Mouse (Mus musculus) stomach, postnatal 0 days (tissue): ENCODE measurements at regions not wholly inside any gene's neighbourhood (a gene's known extent, or its start where the extent isn't known, plus 50 kb on each side); places are given as distances from the start of the nearest gene placed in this dataset.

ENCODE experiments used
- ATAC-seq: fragments of 200-750 bp; cut with Nextera tagmentation; 2 replicates; pipeline ENCODE4 v1.8.0; 2017; ENCODE audit not compliant: low FRiP score, low TSS enrichment
- DNase-seq: peaks from one replicate; pipeline ENCODE4 v3.0.0-alpha.2; 2016; ENCODE audit warnings: low spot score
- H3K27ac ChIP-seq: fragments of 300-500 bp; sonication (generic); replicated peaks from 2 replicates; pipeline ENCODE4 v1.5.1; 2014; ENCODE audit warnings: mild to moderate bottlenecking, control low read depth
- H3K27me3 ChIP-seq: fragments of 300-500 bp; sonication (generic); 2 replicates; pipeline ENCODE4 v1.6.1; 2014; ENCODE audit warnings: low read length; ENCODE audit not compliant: control insufficient read depth, insufficient read depth
- H3K36me3 ChIP-seq: fragments of 300-500 bp; sonication (generic); 2 replicates; pipeline ENCODE4 v1.6.1; 2014; ENCODE audit warnings: low read length, mixed read lengths; ENCODE audit not compliant: control insufficient read depth, insufficient read depth
- H3K4me1 ChIP-seq: fragments of 300-500 bp; sonication (generic); replicated peaks from 2 replicates; pipeline ENCODE4 v1.6.1; 2014; ENCODE audit warnings: antibody characterized with exemption; ENCODE audit not compliant: control insufficient read depth, insufficient read depth
- H3K4me2 ChIP-seq: fragments of 300-500 bp; sonication (generic); replicated peaks from 2 replicates; pipeline ENCODE4 v1.6.1; 2014; ENCODE audit warnings: low read depth, mild to moderate bottlenecking, control low read depth, moderate library complexity
- H3K4me3 ChIP-seq: fragments of 300-500 bp; sonication (generic); 2 replicates; pipeline ENCODE4 v1.5.1; 2014; ENCODE audit warnings: low read depth, low read length, control low read depth
- H3K9ac ChIP-seq: fragments of 300-500 bp; sonication (generic); 2 replicates; pipeline ENCODE4 v1.6.1; 2014; ENCODE audit warnings: mild to moderate bottlenecking, low read length, control low read depth, mixed read lengths
- H3K9me3 ChIP-seq: fragments of 300-500 bp; sonication (generic); 2 replicates; pipeline ENCODE4 v1.6.1; 2016; ENCODE audit warnings: low read length; ENCODE audit not compliant: control insufficient read depth
- CTCF ChIP-seq: IDR thresholded peaks from 2 replicates; pipeline ENCODE4 v1.5.1; 2016; ENCODE audit warnings: antibody characterized with exemption, low read depth, mild to moderate bottlenecking, moderate library complexity
- EP300 ChIP-seq: optimal IDR thresholded peaks from 2 replicates; pipeline ENCODE3; 2016; ENCODE audit warnings: antibody characterized with exemption
- WGBS: fragments of 180-500 bp; shearing (Covaris S2); extraction: QIAGEN DNeasy Blood & Tissue Kit; methylation state at CpG from one replicate; pipeline ENCODE4 v1.1.7; 2014; 5-methylcytosine and 5-hydroxymethylcytosine counted together

DNA sequence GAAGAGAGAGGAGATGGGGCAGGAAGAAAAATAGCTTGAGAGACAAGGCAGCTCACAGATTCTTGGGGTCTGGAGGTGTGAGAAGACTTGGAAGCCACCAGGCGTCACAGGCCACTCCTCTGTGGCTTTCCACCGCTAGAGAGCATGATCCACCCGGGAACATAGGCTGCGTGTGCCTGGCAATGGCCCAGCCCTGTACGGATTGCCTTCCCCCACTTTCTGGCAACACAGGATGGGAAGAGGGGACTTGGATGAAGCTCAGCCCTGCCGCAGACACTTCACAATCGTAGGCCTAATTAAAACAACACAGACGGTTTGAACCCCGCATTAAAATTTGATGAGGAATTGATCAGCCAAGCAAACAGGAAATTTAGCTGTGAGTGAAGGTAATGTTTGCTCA, 209.8 kb downstream of the Dhx35 start:
- Histone ChIP-seq H3K27ac (no peak overlapping the region), H3K9ac (no peak overlapping the region), H3K4me2 (no peak overlapping the region), H3K9me3 (no peaks in the 10 kb centered on the region), H3K4me3 (no peak overlapping the region), H3K27me3 (no peaks in the 10 kb centered on the region), H3K36me3 (no peaks in the 10 kb centered on the region), H3K4me1 (no peaks in the 10 kb centered on the region)
- no peak for TF ChIP-seq CTCF
- TF ChIP-seq EP300: no peak
- ATAC-seq (no peak), DNase-seq (no peak)
- WGBS: 62% methylated on average over 9 of the region's 9 CpGs

DNA sequence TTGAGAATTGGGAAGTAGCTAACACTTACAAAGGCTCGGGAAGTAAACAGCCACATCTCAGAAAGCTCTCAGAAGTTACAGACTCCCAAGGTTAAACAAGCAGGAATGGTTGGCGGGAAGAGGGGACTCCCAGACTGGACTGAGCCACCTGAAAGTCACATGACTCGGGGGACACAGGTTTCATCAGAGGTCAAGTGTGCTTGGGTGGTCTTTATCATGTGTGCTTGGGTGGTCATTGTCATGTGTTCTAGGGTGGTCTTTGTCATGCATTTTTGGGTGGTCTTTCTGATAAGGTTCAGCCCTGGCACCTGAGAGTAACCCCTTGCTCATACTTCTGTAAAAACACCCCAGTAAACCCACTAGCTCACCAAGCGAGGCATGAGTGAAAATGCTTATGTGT, 218.1 kb downstream of the Dhx35 start:
- Histone ChIP-seq H3K9ac (no peak overlapping the region), H3K9me3 (no peaks in the 10 kb centered on the region), H3K4me3 (no peak overlapping the region), H3K27me3 (no peaks in the 10 kb centered on the region), H3K27ac (no peak overlapping the region), H3K4me2 (no peak overlapping the region), H3K36me3 (no peaks in the 10 kb centered on the region), H3K4me1 (no peaks in the 10 kb centered on the region)
- 73% methylated on average over 4 of the region's 4 CpGs for WGBS
- ATAC-seq: no peak
- no peak for TF ChIP-seq EP300
- TF ChIP-seq CTCF: no peak
- DNase-seq: no peak

DNA sequence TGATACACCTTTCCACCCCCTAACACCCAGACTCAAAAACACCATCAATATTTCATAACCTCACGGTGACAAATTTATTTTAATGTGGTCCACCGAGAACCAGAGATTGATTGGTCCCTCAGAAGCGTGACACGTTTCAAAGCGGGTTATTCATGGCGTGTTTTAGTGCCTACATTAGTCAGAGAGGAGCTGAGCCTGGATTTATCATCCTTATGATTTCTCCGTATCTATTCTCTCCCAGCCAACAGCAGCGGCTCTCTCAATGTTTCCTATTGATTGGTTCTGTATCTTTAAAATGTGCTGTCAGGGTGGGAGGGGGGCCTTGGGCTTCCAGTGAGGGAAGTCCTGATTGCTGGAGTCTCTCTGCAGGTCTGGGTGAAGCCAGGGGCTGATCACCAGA, 219.9 kb downstream of the Dhx35 start:
- Histone ChIP-seq H3K9me3 (no peaks in the 10 kb centered on the region), H3K4me3 (no peak overlapping the region), H3K4me1 (no peaks in the 10 kb centered on the region), H3K27me3 (no peaks in the 10 kb centered on the region), H3K4me2 (no peak overlapping the region), H3K36me3 (no peaks in the 10 kb centered on the region), H3K27ac (no peak overlapping the region), H3K9ac (no peak overlapping the region)
- DNase-seq (no peak), ATAC-seq (no peak)
- WGBS: 69% methylated on average over 8 of the region's 8 CpGs
- TF ChIP-seq CTCF (no peak), EP300 (no peak)

- H3K4me3 ChIP-seq: no peak overlapping the region
- H3K27me3 ChIP-seq: no peaks in the 10 kb centered on the region
- no peaks in the 10 kb centered on the region for H3K36me3 ChIP-seq
- H3K4me1 ChIP-seq: no peaks in the 10 kb centered on the region
- 45% methylated on average over 4 of the region's 4 CpGs for WGBS
- H3K9me3 ChIP-seq: no peaks in the 10 kb centered on the region
- H3K9ac ChIP-seq: no peak overlapping the region
- no peak for DNase-seq
- H3K27ac ChIP-seq: no peak overlapping the region
- H3K4me2 ChIP-seq: no peak overlapping the region
- TF ChIP-seq CTCF (no peak), EP300 (no peak)
- ATAC-seq: no peak
These were observed 225.4 kb downstream of the Dhx35 start for GRCm38 (mm10) chr2:159019921-159020534.

DNA sequence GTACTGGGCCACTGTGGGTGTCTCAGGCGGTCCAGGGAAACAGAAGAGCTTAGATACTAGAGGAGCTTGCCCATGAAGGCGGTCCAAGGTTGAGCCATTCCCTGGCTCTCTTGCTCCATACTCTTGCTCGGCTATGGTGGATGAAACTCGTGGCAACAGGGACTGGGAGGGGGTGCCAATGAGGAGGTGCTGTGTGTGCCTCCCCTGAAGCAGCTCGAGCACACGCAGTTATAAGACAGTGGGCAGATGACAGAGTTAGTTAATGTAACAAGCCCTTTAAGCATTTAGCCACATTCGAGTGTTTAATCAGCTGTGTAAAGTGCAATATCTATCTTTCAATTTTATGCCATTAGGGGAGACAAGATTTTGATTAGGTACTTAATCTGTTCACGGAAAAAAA, 237.5 kb downstream of the Dhx35 start:
- Histone ChIP-seq H3K4me2 (no peak overlapping the region), H3K27me3 (no peaks in the 10 kb centered on the region), H3K4me1 (no peaks in the 10 kb centered on the region), H3K9ac (no peak overlapping the region), H3K9me3 (no peaks in the 10 kb centered on the region), H3K4me3 (no peak overlapping the region), H3K27ac (no peak overlapping the region), H3K36me3 (no peaks in the 10 kb centered on the region)
- no peak for ATAC-seq
- no peak for TF ChIP-seq EP300
- TF ChIP-seq CTCF: no peak
- WGBS: 67% methylated on average over 8 of the region's 8 CpGs
- no peak for DNase-seq

DNA sequence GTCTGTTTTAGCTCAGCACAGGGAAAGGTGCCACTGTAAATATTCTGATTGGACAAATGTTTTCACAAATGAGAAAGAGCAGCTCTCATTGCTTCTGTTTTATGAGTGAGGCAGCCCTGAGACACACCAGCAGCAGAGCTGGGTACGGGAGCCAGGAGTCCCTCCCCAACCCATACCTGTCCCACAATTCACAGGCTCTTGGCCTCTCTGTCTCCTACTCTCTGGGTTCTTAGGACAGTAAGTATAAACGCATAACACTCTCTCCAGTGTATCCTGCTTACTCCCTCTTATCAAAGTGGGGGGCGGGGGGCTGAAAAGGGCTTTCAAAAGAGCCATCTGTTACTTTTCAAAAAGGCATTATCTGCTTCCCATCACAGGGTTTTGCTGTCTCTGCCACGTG, 245.3 kb downstream of the Dhx35 start:
- TF ChIP-seq CTCF (no peak), EP300 (no peak)
- Histone ChIP-seq H3K36me3 (no peaks in the 10 kb centered on the region), H3K9ac (no peak overlapping the region), H3K9me3 (no peaks in the 10 kb centered on the region), H3K4me2 (no peak overlapping the region), H3K27me3 (no peaks in the 10 kb centered on the region), H3K27ac (no peak overlapping the region), H3K4me3 (no peak overlapping the region), H3K4me1 (no peaks in the 10 kb centered on the region)
- 36% methylated on average over 4 of the region's 4 CpGs for WGBS
- no peak for ATAC-seq
- no peak for DNase-seq
